18 mouse cellular contexts compared by ENCODE assay signal in genomic region chr1:97916218-97916970, GRCm38 (mm10).
DNase-seq lines count a peak whose midpoint lies in the region; ATAC-seq and TF ChIP-seq lines count a peak whose summit lies in the region.
"Had no signal": no experiment of that assay in that cellular context is flagged by ENCODE, and none has a peak within 500 bp of the region (broad histone marks: within the 10 kb centered on the region; RNA-seq: fewer than 3 reads in every experiment).

No protein-coding gene starts in this region.

- WGBS in forebrain, postnatal 0 days, result 79% methylated on average over 12 of the region's 12 CpGs
- WGBS in forebrain, embryonic 14.5 days, result 87% methylated on average over 12 of the region's 12 CpGs
- WGBS in lung, embryonic 14.5 days, result 69% methylated on average over 12 of the region's 12 CpGs
- WGBS in hindbrain, embryonic 15.5 days, result 73% methylated on average over 12 of the region's 12 CpGs
- 77% methylated on average over 12 of the region's 12 CpGs for WGBS in neural tube, embryonic 14.5 days

- H3K9me3 ChIP-seq in forebrain, postnatal 0 days (ENCODE audit: low read length), result no peaks in the 10 kb centered on the region
- H3K9me3 ChIP-seq in forebrain, embryonic 14.5 days (replicated peaks; ENCODE audit: control insufficient read depth, low read length), result no peaks in the 10 kb centered on the region
- H3K9me3 ChIP-seq in lung, embryonic 14.5 days (ENCODE audit: low read depth, low read length), result no peaks in the 10 kb centered on the region
- H3K9me3 ChIP-seq in hindbrain, embryonic 15.5 days, result no peaks in the 10 kb centered on the region
- H3K9me3 ChIP-seq in neural tube, embryonic 14.5 days (ENCODE audit: control insufficient read depth, low read length), result no peaks in the 10 kb centered on the region
- H3K9me3 ChIP-seq: forebrain, embryonic 10.5 days; limb, embryonic 13.5 days; liver, embryonic 13.5 days had no signal

- peak overlapping the region; percentile 45 for H3K27ac ChIP-seq in forebrain, postnatal 0 days (ENCODE audit: low read depth, low read length)
- no peak overlapping the region for H3K27ac ChIP-seq in forebrain, embryonic 14.5 days (ENCODE audit: low read depth, low read length)
- no peak overlapping the region for H3K27ac ChIP-seq in lung, embryonic 14.5 days (ENCODE audit: low read depth)
- peak overlapping the region; percentile 43 for H3K27ac ChIP-seq in hindbrain, embryonic 15.5 days (replicated peaks)
- H3K27ac ChIP-seq in neural tube, embryonic 14.5 days (ENCODE audit: low read depth, low read length), result peak overlapping the region; percentile 40; the same call in 1 of the 2 replicates
- H3K27ac ChIP-seq: forebrain, embryonic 10.5 days; limb, embryonic 13.5 days; liver, embryonic 13.5 days had no signal

- peak; percentile 34; the same call in 1 of the 2 replicates for ATAC-seq in forebrain, postnatal 0 days
- no peak for ATAC-seq in forebrain, embryonic 14.5 days
- no peak for ATAC-seq in lung, embryonic 14.5 days (ENCODE audit: insufficient read depth)
- ATAC-seq in hindbrain, embryonic 15.5 days (ENCODE audit: low FRiP score, low read depth), result no peak
- ATAC-seq in neural tube, embryonic 14.5 days (ENCODE audit: low read depth), result peak; percentile 54; the same call in 1 of the 2 replicates
- ATAC-seq: Patski had no signal

- DNase-seq in forebrain, postnatal 0 days, result no peak
- DNase-seq in forebrain, embryonic 14.5 days (ENCODE audit: low spot score), result no peak
- peak; percentile 41 for DNase-seq in lung, embryonic 14.5 days
- DNase-seq in lung, postnatal 14 days, result no peak
- no peak for DNase-seq in right cerebral cortex, adult 18-20 months
- no peak for DNase-seq in right cerebral cortex, adult 2 months (ENCODE audit: low spot score in 2 of 2)
- DNase-seq: adrenal gland, postnatal 10 days; cerebellum, adult 18-20 months; cerebellum, postnatal 36 days; gastrocnemius, postnatal 10 days; heart, adult 18-20 months; kidney, adult 11 months; liver, embryonic 13.5 days had no signal

- H3K4me2 ChIP-seq in forebrain, postnatal 0 days (ENCODE audit: low read depth), result no peak overlapping the region
- no peak overlapping the region for H3K4me2 ChIP-seq in forebrain, embryonic 14.5 days (ENCODE audit: low read length)
- H3K4me2 ChIP-seq in lung, embryonic 14.5 days, result no peak overlapping the region
- H3K4me2 ChIP-seq in hindbrain, embryonic 15.5 days, result no peak overlapping the region
- no peak overlapping the region for H3K4me2 ChIP-seq in neural tube, embryonic 14.5 days (ENCODE audit: low read depth, low read length)
- H3K4me2 ChIP-seq: limb, embryonic 13.5 days; liver, embryonic 13.5 days had no signal

- no peak for TF ChIP-seq CTCF in forebrain, postnatal 0 days (IDR thresholded peaks at IDR 0.05; ENCODE audit: low read depth)
- no peak for TF ChIP-seq CTCF in lung, embryonic 14.5 days (IDR thresholded peaks at IDR 0.05; ENCODE audit: low read depth)

- H3K36me3 ChIP-seq in forebrain, postnatal 0 days (ENCODE audit: insufficient read depth), result no peaks in the 10 kb centered on the region
- H3K36me3 ChIP-seq in forebrain, embryonic 14.5 days (ENCODE audit: control insufficient read depth, insufficient read depth, low read length), result no peaks in the 10 kb centered on the region
- no peaks in the 10 kb centered on the region for H3K36me3 ChIP-seq in lung, embryonic 14.5 days (ENCODE audit: insufficient read depth)
- H3K36me3 ChIP-seq in hindbrain, embryonic 15.5 days, result no peaks in the 10 kb centered on the region
- H3K36me3 ChIP-seq in neural tube, embryonic 14.5 days (ENCODE audit: control insufficient read depth, insufficient read depth, low read length), result no peaks in the 10 kb centered on the region
- H3K36me3 ChIP-seq: forebrain, embryonic 10.5 days; limb, embryonic 13.5 days; liver, embryonic 13.5 days had no signal

- H3K9ac ChIP-seq in forebrain, postnatal 0 days, result no peak overlapping the region
- H3K9ac ChIP-seq in forebrain, embryonic 14.5 days (ENCODE audit: low read length), result no peak overlapping the region
- H3K9ac ChIP-seq in lung, embryonic 14.5 days, result no peak overlapping the region
- no peak overlapping the region for H3K9ac ChIP-seq in hindbrain, embryonic 15.5 days
- H3K9ac ChIP-seq in neural tube, embryonic 14.5 days (replicated peaks; ENCODE audit: low read depth, low read length), result no peak overlapping the region
- H3K9ac ChIP-seq: limb, embryonic 13.5 days; liver, embryonic 13.5 days had no signal

- H3K4me1 ChIP-seq in forebrain, postnatal 0 days (ENCODE audit: insufficient read depth), result no peaks in the 10 kb centered on the region
- H3K4me1 ChIP-seq in forebrain, embryonic 14.5 days (ENCODE audit: control insufficient read depth, insufficient read depth, low read length), result no peaks in the 10 kb centered on the region
- peaks cover 4% of the 10 kb centered on the region; the same call in 1 of the 2 replicates for H3K4me1 ChIP-seq in lung, embryonic 14.5 days (ENCODE audit: insufficient read depth)
- 0 out of 2 replicates have a peak, but pooled peaks cover 7% of the 10 kb centered on the region for H3K4me1 ChIP-seq in hindbrain, embryonic 15.5 days (replicated peaks)
- H3K4me1 ChIP-seq in neural tube, embryonic 14.5 days (ENCODE audit: control insufficient read depth, insufficient read depth, low read length), result no peaks in the 10 kb centered on the region
- H3K4me1 ChIP-seq: forebrain, embryonic 10.5 days; liver, embryonic 13.5 days had no signal

- no peaks in the 10 kb centered on the region for H3K27me3 ChIP-seq in forebrain, postnatal 0 days (ENCODE audit: insufficient read depth, low read length)
- H3K27me3 ChIP-seq in forebrain, embryonic 14.5 days (replicated peaks; ENCODE audit: control insufficient read depth, insufficient read depth, low read length), result no peaks in the 10 kb centered on the region
- no peaks in the 10 kb centered on the region for H3K27me3 ChIP-seq in lung, embryonic 14.5 days (ENCODE audit: insufficient read depth, low read length)
- H3K27me3 ChIP-seq in hindbrain, embryonic 15.5 days, result no peaks in the 10 kb centered on the region
- H3K27me3 ChIP-seq in neural tube, embryonic 14.5 days (ENCODE audit: control insufficient read depth, insufficient read depth, low read length), result no peaks in the 10 kb centered on the region
- H3K27me3 ChIP-seq: limb, embryonic 13.5 days; liver, embryonic 13.5 days; Patski had no signal

- H3K4me3 ChIP-seq in forebrain, postnatal 0 days (ENCODE audit: low read depth, low read length), result no peak overlapping the region
- no peak overlapping the region for H3K4me3 ChIP-seq in forebrain, embryonic 14.5 days (ENCODE audit: low read depth, low read length)
- no peak overlapping the region for H3K4me3 ChIP-seq in lung, embryonic 14.5 days (ENCODE audit: low read depth, low read length)
- H3K4me3 ChIP-seq in hindbrain, embryonic 15.5 days, result no peak overlapping the region
- H3K4me3 ChIP-seq in neural tube, embryonic 14.5 days (ENCODE audit: low read depth, low read length), result no peak overlapping the region
- H3K4me3 ChIP-seq: forebrain, embryonic 10.5 days; limb, embryonic 13.5 days; liver, embryonic 13.5 days had no signal

Comparison
In these comparisons a context has a peak if more than half of its experiments do, and no peak if none do; other contexts are left out.
1. ATAC-seq: peak in forebrain, postnatal 0 days (single experiment) and neural tube, embryonic 14.5 days (single experiment); none in forebrain, embryonic 14.5 days (single experiment), lung, embryonic 14.5 days (single experiment) and hindbrain, embryonic 15.5 days (single experiment).
2. H3K27ac ChIP-seq: peak in forebrain, postnatal 0 days (single experiment), hindbrain, embryonic 15.5 days (single experiment) and neural tube, embryonic 14.5 days (single experiment); none in forebrain, embryonic 14.5 days (single experiment) and lung, embryonic 14.5 days (single experiment).